Comparison of ENCODE assay signal across 9 mouse cellular contexts in genomic region chr19:43615571-43616414, GRCm38 (mm10). TPM values are rescaled to one million over a fixed set of nuclear protein-coding genes. Genes with fewer than 3 reads are reported as not detected.
DNase-seq lines count a peak whose midpoint lies in the region; ATAC-seq and TF ChIP-seq lines count a peak whose summit lies in the region.
"Had no signal": no experiment of that assay in that cellular context is flagged by ENCODE, and none has a peak within 500 bp of the region (broad histone marks: within the 10 kb centered on the region; RNA-seq: fewer than 3 reads in every experiment).

No protein-coding gene starts in this region.

- peak overlapping the region; percentile 45 for H3K4me2 ChIP-seq in hindbrain, embryonic 14.5 days (replicated peaks)
- H3K4me2 ChIP-seq in midbrain, embryonic 15.5 days = peak overlapping the region; percentile 54

- WGBS in heart, embryonic 10.5 days = 1% methylated on average over 34 of the region's 34 CpGs
- WGBS in hindbrain, embryonic 14.5 days = under 1% methylated on average over 34 of the region's 34 CpGs
- under 1% methylated on average over 32 of the region's 34 CpGs for WGBS in midbrain, embryonic 15.5 days

- peaks cover 49% of the 10 kb centered on the region for H3K4me1 ChIP-seq in heart, embryonic 10.5 days
- H3K4me1 ChIP-seq in hindbrain, embryonic 14.5 days (replicated peaks; ENCODE audit: control insufficient read depth, insufficient read depth, low read length) = peaks cover 7% of the 10 kb centered on the region; the same call in 1 of the 2 replicates
- H3K4me1 ChIP-seq in midbrain, embryonic 15.5 days = peaks cover 26% of the 10 kb centered on the region

- H3K27ac ChIP-seq in heart, embryonic 10.5 days = no peak overlapping the region
- no peak overlapping the region for H3K27ac ChIP-seq in hindbrain, embryonic 14.5 days
- H3K27ac ChIP-seq in midbrain, embryonic 15.5 days = peak overlapping the region; percentile 42; the same call in 1 of the 2 replicates

- peak overlapping the region; percentile 56 for H3K4me3 ChIP-seq in heart, embryonic 10.5 days
- H3K4me3 ChIP-seq in hindbrain, embryonic 14.5 days (replicated peaks; ENCODE audit: low read length) = peak overlapping the region; percentile 15
- peak overlapping the region; percentile 32 for H3K4me3 ChIP-seq in midbrain, embryonic 15.5 days

- no peaks in the 10 kb centered on the region for H3K9me3 ChIP-seq in heart, embryonic 10.5 days
- no peaks in the 10 kb centered on the region for H3K9me3 ChIP-seq in hindbrain, embryonic 14.5 days (ENCODE audit: control insufficient read depth, low read length)
- no peaks in the 10 kb centered on the region for H3K9me3 ChIP-seq in midbrain, embryonic 15.5 days

- peaks cover 100% of the 10 kb centered on the region for H3K27me3 ChIP-seq in heart, embryonic 10.5 days (ENCODE audit: insufficient read depth, poor library complexity, severe bottlenecking)
- H3K27me3 ChIP-seq in hindbrain, embryonic 14.5 days (ENCODE audit: control insufficient read depth, insufficient read depth, low read length) = peaks cover 91% of the 10 kb centered on the region
- peaks cover 81% of the 10 kb centered on the region for H3K27me3 ChIP-seq in midbrain, embryonic 15.5 days (replicated peaks)

- no peak for DNase-seq in heart, embryonic 10.5 days (ENCODE audit: low spot score)
- no peak for DNase-seq in heart, postnatal 36 days
- peak; percentile 63 for DNase-seq in brain, embryonic 14.5 days (ENCODE audit: low read depth)
- no peak for DNase-seq in hindbrain, embryonic 14.5 days (ENCODE audit: low spot score)
- DNase-seq in cerebellum, adult 11-12 months = no peak
- no peak for DNase-seq in right cerebral cortex, adult 2 months (ENCODE audit: low spot score in 2 of 2)
- DNase-seq in gastrocnemius, postnatal 25 days = no peak

- H3K9ac ChIP-seq in hindbrain, embryonic 14.5 days = no peak overlapping the region
- H3K9ac ChIP-seq in midbrain, embryonic 15.5 days = no peak overlapping the region; the same call in 1 of the 2 replicates

- intact Hi-C loops in heart, postnatal 36 days (cut with DNase I) = loop anchor here (10.0 kb wide), 1 partner anchor 231 kb away; the partner anchor contains the start of gene Hpse2

- peak; percentile 12; the same call in 1 of the 2 replicates for ATAC-seq in hindbrain, embryonic 14.5 days (ENCODE audit: low FRiP score)
- ATAC-seq in midbrain, embryonic 15.5 days (replicated peaks) = peak; percentile 45

- TF ChIP-seq POLR2A in brain, embryonic 14.5 days (IDR thresholded peaks at IDR 0.05; ENCODE audit: borderline replicate concordance, extremely low read depth, insufficient read depth, insufficient read length, poor library complexity, severe bottlenecking) = no peak

- no peaks in the 10 kb centered on the region for H3K36me3 ChIP-seq in heart, embryonic 10.5 days
- H3K36me3 ChIP-seq in hindbrain, embryonic 14.5 days (replicated peaks; ENCODE audit: control insufficient read depth, insufficient read depth) = no peaks in the 10 kb centered on the region
- no peaks in the 10 kb centered on the region for H3K36me3 ChIP-seq in midbrain, embryonic 15.5 days (replicated peaks)

- no peak for TF ChIP-seq CTCF in brain, embryonic 14.5 days (IDR thresholded peaks at IDR 0.05; ENCODE audit: borderline replicate concordance, extremely low read depth, insufficient read depth, insufficient read length)

RNA-seq across cellular contexts. Expression of gene Nkx2-3, which starts 3.7 kb away (rescaled TPM):
- 0.55 and 2.4 TPM in 2 replicates for polyA plus RNA-seq in heart, embryonic 10.5 days (2016; fragmentation: Nextera tagmentation; extraction: Ambion mirVana)
- not detected for total RNA-seq in heart, postnatal 36 days (2021)
- polyA plus RNA-seq in brain, embryonic 14.5 days (2012; rRNA removed) = 0.90 and 1.4 TPM in 2 replicates
- not detected in 2 replicates for polyA plus RNA-seq in hindbrain, embryonic 14.5 days (2014; fragmentation: Nextera tagmentation; extraction: Ambion mirVana)
- 0.40 and 0.98 TPM in 2 replicates for polyA plus RNA-seq in midbrain, embryonic 15.5 days (2015; fragmentation: Nextera tagmentation; extraction: Ambion mirVana)
- total RNA-seq in gastrocnemius, postnatal 25 days (2021) = not detected
- total RNA-seq: layer of hippocampus, adult 18-20 months had no signal

RNA-seq across cellular contexts. Expression of gene Slc25a28, which starts 58.9 kb away (rescaled TPM):
- polyA plus RNA-seq in heart, embryonic 10.5 days (2016; fragmentation: Nextera tagmentation; extraction: Ambion mirVana) = 9.2 and 13.7 TPM in 2 replicates
- total RNA-seq in heart, postnatal 36 days (2021) = 10 to 100 TPM; 27.9 to 29.3 TPM
- 73.8 and 98.7 TPM in 2 replicates for polyA plus RNA-seq in brain, embryonic 14.5 days (2012; rRNA removed)
- polyA plus RNA-seq in hindbrain, embryonic 14.5 days (2014; fragmentation: Nextera tagmentation; extraction: Ambion mirVana) = 14.2 and 14.9 TPM in 2 replicates
- polyA plus RNA-seq in midbrain, embryonic 15.5 days (2015; fragmentation: Nextera tagmentation; extraction: Ambion mirVana) = 14.4 and 16.7 TPM in 2 replicates
- total RNA-seq in gastrocnemius, postnatal 25 days (2021) = 10 to 100 TPM; 18.0 to 18.9 TPM
